Mouse (Mus musculus) cerebellum, adult 2 months (tissue): Measurements from ENCODE around the gene Gjd3.

ENCODE experiments used
- CTCF ChIP-seq: fragments of 200-500 bp; IDR thresholded peaks from 2 replicates; pipeline ENCODE4 v1.5.1; 2011; ENCODE audit warnings: low read depth, mild to moderate bottlenecking, control low read depth, low read length, moderate library complexity, borderline replicate concordance; ENCODE audit not compliant: insufficient read depth
- POLR2A ChIP-seq: fragments of 200-500 bp; IDR thresholded peaks from 2 replicates; pipeline ENCODE4 v1.6.1; 2011; ENCODE audit warnings: low read length, control low read depth, borderline replicate concordance; ENCODE audit not compliant: insufficient read depth

- TF ChIP-seq POLR2A: no peak
- no peak for TF ChIP-seq CTCF
Measured at GRCm38 (mm10) chr11:98981289-98981996, 1.4 kb downstream of the Gjd3 start.
